8 mouse cellular contexts compared by ENCODE assay signal in the genomic region with DNA sequence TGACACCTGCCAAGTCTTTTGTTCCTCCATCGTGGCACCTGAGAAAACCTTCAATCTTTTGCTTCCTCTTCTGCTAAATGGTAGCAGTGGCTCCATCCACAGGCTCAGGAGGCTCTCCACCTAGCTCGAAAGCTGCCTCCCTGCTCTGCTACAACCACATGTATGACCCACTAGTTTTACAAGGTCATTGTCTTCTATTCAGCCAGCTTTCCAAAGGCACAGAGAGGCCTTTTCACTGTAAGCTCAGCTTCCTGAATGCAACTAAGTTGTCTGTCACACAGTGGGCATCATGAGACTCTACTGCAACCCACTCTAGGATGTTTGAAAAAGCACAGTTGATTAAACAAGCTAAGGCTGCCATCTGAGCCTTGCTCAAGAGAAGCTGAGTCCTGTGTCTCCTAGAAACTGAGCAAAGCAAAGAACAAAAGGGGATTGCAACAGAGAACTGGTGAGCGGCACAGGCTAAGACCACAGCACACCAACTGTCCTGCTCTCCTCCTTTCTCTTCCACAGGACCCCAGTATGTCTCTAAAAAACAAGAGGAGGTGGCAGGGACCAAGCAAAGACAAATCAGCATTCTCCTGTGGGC. TPM values are rescaled to one million over a fixed set of nuclear protein-coding genes. Genes with fewer than 3 reads are reported as not detected.
A peak's percentile ranks its signal among the peaks of the same experiment; 100 is the strongest.
DNase-seq lines count a peak whose midpoint lies in the region; ATAC-seq and TF ChIP-seq lines count a peak whose summit lies in the region.
"Not testable (repeated sequence)": the region's sequence is repeated elsewhere in the genome, so short reads cannot be mapped to it uniquely, and the experiment has no call there.

No protein-coding gene starts in this region.

- not testable (repeated sequence) for H3K4me1 ChIP-seq in forebrain, postnatal 0 days (ENCODE audit: insufficient read depth); kidney, embryonic 14.5 days (ENCODE audit: control insufficient read depth, insufficient read depth, low read length)

- H3K4me2 ChIP-seq in forebrain, postnatal 0 days (ENCODE audit: low read depth); kidney, embryonic 14.5 days (replicated peaks; ENCODE audit: low read depth, low read length): not testable (repeated sequence)

- not testable (repeated sequence) for H3K27ac ChIP-seq in forebrain, postnatal 0 days (ENCODE audit: low read depth, low read length); kidney, embryonic 14.5 days (ENCODE audit: low read depth, low read length)

- not testable (repeated sequence) for H3K9me3 ChIP-seq in forebrain, postnatal 0 days (ENCODE audit: low read length); kidney, embryonic 14.5 days (ENCODE audit: control insufficient read depth, low read length)

- not testable (repeated sequence) for DNase-seq in forebrain, postnatal 0 days
- peak; percentile 66 to 73 for DNase-seq in heart, postnatal 10 days
- DNase-seq in left cerebral cortex, postnatal 36 days (ENCODE audit: low spot score in 2 of 2): peak; percentile 92 to 99
- DNase-seq in lung, postnatal 4 days: peak; percentile 82 to 87
- peak; percentile 69 for DNase-seq in ovary, postnatal 36 days (ENCODE audit: low spot score)
- peak; percentile 45 for DNase-seq in thymus, postnatal 4 days

- not testable (repeated sequence) for H3K9ac ChIP-seq in forebrain, postnatal 0 days; kidney, embryonic 14.5 days (ENCODE audit: low read depth, low read length)

- TF ChIP-seq CTCF in forebrain, postnatal 0 days (IDR thresholded peaks at IDR 0.05; ENCODE audit: low read depth): not testable (repeated sequence)

- peak; percentile 17 for ATAC-seq in cerebellum, adult (ENCODE audit: insufficient number of reproducible peaks, low FRiP score, low TSS enrichment)
- peak; percentile 3; the same call in 1 of the 2 replicates for ATAC-seq in forebrain, postnatal 0 days
- peak; percentile 37 for ATAC-seq in kidney, embryonic 14.5 days (ENCODE audit: low FRiP score, low TSS enrichment)

- 69% methylated on average over 2 of the region's 3 CpGs for WGBS in forebrain, postnatal 0 days
- 84% methylated on average over 2 of the region's 3 CpGs for WGBS in kidney, embryonic 14.5 days

- not testable (repeated sequence) for H3K4me3 ChIP-seq in forebrain, postnatal 0 days (ENCODE audit: low read depth, low read length); kidney, embryonic 14.5 days (ENCODE audit: low read length)

- not testable (repeated sequence) for H3K36me3 ChIP-seq in forebrain, postnatal 0 days (ENCODE audit: insufficient read depth); kidney, embryonic 14.5 days (ENCODE audit: control insufficient read depth, insufficient read depth, low read length)

- intact Hi-C loops in heart, postnatal 10 days (cut with DNase I): loop anchor here (10.0 kb wide), 1 partner anchor 363 kb away; no protein-coding TSS in a partner anchor
- intact Hi-C loops in left cerebral cortex, postnatal 36 days (cut with DNase I): not testable (repeated sequence)

- not testable (repeated sequence) for H3K27me3 ChIP-seq in forebrain, postnatal 0 days (ENCODE audit: insufficient read depth, low read length); kidney, embryonic 14.5 days (ENCODE audit: control insufficient read depth, insufficient read depth, low read length)

RNA-seq across cellular contexts. Expression of gene Scaf8, which starts 33.2 kb away (rescaled TPM):
- total RNA-seq in forebrain, postnatal 0 days (2014; rRNA removed): 54.1 and 65.8 TPM in 2 replicates
- polyA plus RNA-seq in forebrain, postnatal 0 days (2015; fragmentation: Nextera tagmentation; extraction: Ambion mirVana): 12.1 and 15.6 TPM in 2 replicates
- 10 to 100 TPM; 45.2 to 45.8 TPM for total RNA-seq in heart, postnatal 10 days (2021)
- 18.7 and 35.9 TPM in 2 replicates for polyA plus RNA-seq in kidney, embryonic 14.5 days (2014; fragmentation: Nextera tagmentation; extraction: Ambion mirVana)
- total RNA-seq in left cerebral cortex, postnatal 36 days (2021): 10 to 100 TPM; 50.4 to 60.8 TPM
